ENCODE assay signal across 8 mouse cellular contexts in the genomic region with DNA sequence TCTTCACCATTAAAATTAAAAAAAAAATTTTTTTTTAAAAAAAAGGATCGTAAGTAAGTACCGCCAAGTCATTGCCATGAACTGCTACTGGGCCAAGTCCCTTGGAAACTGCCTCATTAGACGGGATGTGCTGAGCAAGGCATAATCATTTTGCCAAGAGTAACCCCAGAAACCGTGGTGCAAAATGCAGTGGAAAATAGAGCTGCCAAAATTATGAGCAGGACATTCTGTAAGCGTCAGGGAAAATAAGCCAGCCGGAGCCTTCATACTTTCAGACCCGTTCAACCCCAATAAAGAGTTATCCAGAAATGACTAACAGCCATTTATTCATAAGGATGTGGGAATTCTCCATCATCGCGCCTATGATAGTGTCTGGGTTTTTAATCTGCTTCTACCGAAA.
DNase-seq lines count a peak whose midpoint lies in the region; ATAC-seq lines count a peak whose summit lies in the region.

No protein-coding gene starts in this region.

- no peaks in the 10 kb centered on the region for H3K9me3 ChIP-seq in lung, embryonic 15.5 days
- H3K9me3 ChIP-seq in forebrain, embryonic 13.5 days (replicated peaks) = no peaks in the 10 kb centered on the region
- H3K9me3 ChIP-seq in kidney, embryonic 15.5 days (replicated peaks) = no peaks in the 10 kb centered on the region
- no peaks in the 10 kb centered on the region for H3K9me3 ChIP-seq in midbrain, embryonic 16.5 days (replicated peaks; ENCODE audit: control insufficient read depth, low read length, poor library complexity, severe bottlenecking)

- peaks cover 58% of the 10 kb centered on the region for H3K4me1 ChIP-seq in lung, embryonic 15.5 days
- peaks cover 72% of the 10 kb centered on the region for H3K4me1 ChIP-seq in forebrain, embryonic 13.5 days
- peaks cover 52% of the 10 kb centered on the region for H3K4me1 ChIP-seq in kidney, embryonic 15.5 days
- H3K4me1 ChIP-seq in midbrain, embryonic 16.5 days (ENCODE audit: control insufficient read depth, insufficient read depth, low read length) = peaks cover 31% of the 10 kb centered on the region

- ATAC-seq in lung, embryonic 15.5 days (ENCODE audit: borderline replicate concordance, extremely low read depth, low FRiP score, low TSS enrichment) = peak; percentile 7; the same call in 1 of the 2 replicates
- no peak for ATAC-seq in forebrain, embryonic 13.5 days
- no peak for ATAC-seq in kidney, embryonic 15.5 days (replicated peaks; ENCODE audit: low FRiP score)
- no peak for ATAC-seq in midbrain, embryonic 16.5 days
- no peak for ATAC-seq in activated CD4-positive, CD25-positive, alpha-beta regulatory T cell, adult 4 months

- H3K4me3 ChIP-seq in lung, embryonic 15.5 days = peak overlapping the region; percentile 77
- H3K4me3 ChIP-seq in forebrain, embryonic 13.5 days = peak overlapping the region; percentile 63
- peak overlapping the region; percentile 66 for H3K4me3 ChIP-seq in kidney, embryonic 15.5 days (replicated peaks)
- H3K4me3 ChIP-seq in midbrain, embryonic 16.5 days (ENCODE audit: low read depth, low read length) = peak overlapping the region; percentile 65

- DNase-seq in lung, postnatal 14 days = no peak
- no peak for DNase-seq in adrenal gland, postnatal 4 days (ENCODE audit: low spot score in 2 of 2)
- no peak for DNase-seq in layer of hippocampus, adult 9-11 months

- H3K9ac ChIP-seq in lung, embryonic 15.5 days = peak overlapping the region; percentile 68
- peak overlapping the region; percentile 71 for H3K9ac ChIP-seq in forebrain, embryonic 13.5 days
- H3K9ac ChIP-seq in kidney, embryonic 15.5 days = peak overlapping the region; percentile 64
- H3K9ac ChIP-seq in midbrain, embryonic 16.5 days (ENCODE audit: low read depth, low read length) = peak overlapping the region; percentile 72

- H3K27ac ChIP-seq in lung, embryonic 15.5 days = peak overlapping the region; percentile 98
- H3K27ac ChIP-seq in forebrain, embryonic 13.5 days = peak overlapping the region; percentile 89
- peak overlapping the region; percentile 97 for H3K27ac ChIP-seq in kidney, embryonic 15.5 days
- H3K27ac ChIP-seq in midbrain, embryonic 16.5 days (ENCODE audit: low read length) = peak overlapping the region; percentile 91

- H3K36me3 ChIP-seq in lung, embryonic 15.5 days = no peaks in the 10 kb centered on the region
- no peaks in the 10 kb centered on the region for H3K36me3 ChIP-seq in forebrain, embryonic 13.5 days (ENCODE audit: poor library complexity, severe bottlenecking)
- no peaks in the 10 kb centered on the region for H3K36me3 ChIP-seq in kidney, embryonic 15.5 days
- H3K36me3 ChIP-seq in midbrain, embryonic 16.5 days (ENCODE audit: control insufficient read depth, insufficient read depth, low read length) = no peaks in the 10 kb centered on the region

- peak overlapping the region; percentile 64 for H3K4me2 ChIP-seq in lung, embryonic 15.5 days
- H3K4me2 ChIP-seq in forebrain, embryonic 13.5 days = peak overlapping the region; percentile 71
- peak overlapping the region; percentile 73 for H3K4me2 ChIP-seq in kidney, embryonic 15.5 days
- peak overlapping the region; percentile 80 for H3K4me2 ChIP-seq in midbrain, embryonic 16.5 days (ENCODE audit: low read length)

- H3K27me3 ChIP-seq in lung, embryonic 15.5 days = no peaks in the 10 kb centered on the region
- H3K27me3 ChIP-seq in forebrain, embryonic 13.5 days = no peaks in the 10 kb centered on the region
- H3K27me3 ChIP-seq in kidney, embryonic 15.5 days = no peaks in the 10 kb centered on the region
- H3K27me3 ChIP-seq in midbrain, embryonic 16.5 days (ENCODE audit: control insufficient read depth, insufficient read depth, low read depth, low read length) = no peaks in the 10 kb centered on the region

- 3% methylated on average over 10 of the region's 10 CpGs for WGBS in lung, embryonic 15.5 days
- WGBS in forebrain, embryonic 13.5 days = 5% methylated on average over 10 of the region's 10 CpGs
- 14% methylated on average over 10 of the region's 10 CpGs for WGBS in kidney, embryonic 15.5 days
- 7% methylated on average over 10 of the region's 10 CpGs for WGBS in midbrain, embryonic 16.5 days
